Mouse (Mus musculus) ES-E14 (cell line): ENCODE data around the gene Ulk4.

Experiments
- HCFC1 ChIP-seq: IDR thresholded peaks from 2 replicates; pipeline ENCODE4 v1.6.1; 2012; ENCODE audit warnings: low read length, inconsistent platforms, borderline replicate concordance; ENCODE audit not compliant: insufficient read depth
- ZNF384 ChIP-seq: IDR thresholded peaks from 2 replicates; pipeline ENCODE4 v1.6.1; 2012; ENCODE audit warnings: low read depth, low read length, inconsistent platforms

GRCm38 (mm10) chr9:121271149-121271548 is 5.8 kb downstream of the Ulk4 start:
- TF ChIP-seq HCFC1 (no peak), ZNF384 (no peak)
